Comparison of ENCODE assay signal across 15 mouse cellular contexts in genomic region chr4:43729126-43729525, GRCm38 (mm10). TPM values are rescaled to one million over a fixed set of nuclear protein-coding genes. Genes with fewer than 3 reads are reported as not detected.
DNase-seq lines count a peak whose midpoint lies in the region; ATAC-seq and TF ChIP-seq lines count a peak whose summit lies in the region.
"Had no signal": no experiment of that assay in that cellular context is flagged by ENCODE, and none has a peak within 500 bp of the region (broad histone marks: within the 10 kb centered on the region; RNA-seq: fewer than 3 reads in every experiment).

No protein-coding gene starts in this region.

- DNase-seq in embryonic facial prominence, embryonic 10.5 days (ENCODE audit: low spot score): no peak
- peak; percentile 40 for DNase-seq in kidney, postnatal 0 days (ENCODE audit: low spot score)
- no peak for DNase-seq in kidney, adult 18-20 months
- DNase-seq in NIH3T3 (ENCODE audit: low read depth): peak; percentile 43
- DNase-seq: cerebellum, postnatal 14 days had no signal

- no peaks in the 10 kb centered on the region for H3K27me3 ChIP-seq in embryonic facial prominence, embryonic 15.5 days
- H3K27me3 ChIP-seq in embryonic facial prominence, embryonic 10.5 days (replicated peaks; ENCODE audit: low read depth, poor library complexity, severe bottlenecking): no peaks in the 10 kb centered on the region
- no peaks in the 10 kb centered on the region for H3K27me3 ChIP-seq in kidney, postnatal 0 days (ENCODE audit: insufficient read depth, low read length)
- peaks cover 6% of the 10 kb centered on the region; the same call in 1 of the 2 replicates for H3K27me3 ChIP-seq in liver, embryonic 12.5 days (replicated peaks)
- no peaks in the 10 kb centered on the region for H3K27me3 ChIP-seq in hindbrain, embryonic 12.5 days
- H3K27me3 ChIP-seq: limb, embryonic 13.5 days had no signal

- no peak overlapping the region for H3K4me2 ChIP-seq in embryonic facial prominence, embryonic 15.5 days (replicated peaks)
- H3K4me2 ChIP-seq in kidney, postnatal 0 days (ENCODE audit: low read length): peak overlapping the region; percentile 4; the same call in 1 of the 2 replicates
- no peak overlapping the region for H3K4me2 ChIP-seq in liver, embryonic 12.5 days
- no peak overlapping the region for H3K4me2 ChIP-seq in hindbrain, embryonic 12.5 days (replicated peaks)
- H3K4me2 ChIP-seq: limb, embryonic 13.5 days had no signal

- TF ChIP-seq CTCF in kidney, postnatal 0 days (IDR thresholded peaks at IDR 0.05; ENCODE audit: low read depth): no peak

- no peak overlapping the region for H3K4me3 ChIP-seq in embryonic facial prominence, embryonic 15.5 days (replicated peaks)
- H3K4me3 ChIP-seq in embryonic facial prominence, embryonic 10.5 days: no peak overlapping the region
- H3K4me3 ChIP-seq in kidney, postnatal 0 days (replicated peaks; ENCODE audit: low read depth, low read length): no peak overlapping the region
- H3K4me3 ChIP-seq in liver, embryonic 12.5 days: no peak overlapping the region
- H3K4me3 ChIP-seq in hindbrain, embryonic 12.5 days: no peak overlapping the region
- H3K4me3 ChIP-seq: limb, embryonic 13.5 days had no signal

- H3K9me3 ChIP-seq in embryonic facial prominence, embryonic 15.5 days (replicated peaks): no peaks in the 10 kb centered on the region
- no peaks in the 10 kb centered on the region for H3K9me3 ChIP-seq in embryonic facial prominence, embryonic 10.5 days
- H3K9me3 ChIP-seq in kidney, postnatal 0 days (replicated peaks; ENCODE audit: low read length): no peaks in the 10 kb centered on the region
- H3K9me3 ChIP-seq in liver, embryonic 12.5 days (replicated peaks): no peaks in the 10 kb centered on the region
- H3K9me3 ChIP-seq in hindbrain, embryonic 12.5 days (replicated peaks): no peaks in the 10 kb centered on the region
- H3K9me3 ChIP-seq: limb, embryonic 13.5 days had no signal

- H3K36me3 ChIP-seq in embryonic facial prominence, embryonic 15.5 days: no peaks in the 10 kb centered on the region
- H3K36me3 ChIP-seq in embryonic facial prominence, embryonic 10.5 days (replicated peaks): no peaks in the 10 kb centered on the region
- H3K36me3 ChIP-seq in kidney, postnatal 0 days (ENCODE audit: insufficient read depth, low read length): no peaks in the 10 kb centered on the region
- no peaks in the 10 kb centered on the region for H3K36me3 ChIP-seq in liver, embryonic 12.5 days
- H3K36me3 ChIP-seq in hindbrain, embryonic 12.5 days: no peaks in the 10 kb centered on the region
- H3K36me3 ChIP-seq: limb, embryonic 13.5 days had no signal

- ATAC-seq in embryonic facial prominence, embryonic 15.5 days (ENCODE audit: insufficient number of reproducible peaks, low FRiP score, low TSS enrichment, low read depth): no peak
- no peak for ATAC-seq in kidney, postnatal 0 days (replicated peaks; ENCODE audit: low FRiP score, low read depth)
- no peak for ATAC-seq in liver, embryonic 12.5 days
- no peak for ATAC-seq in granulocyte monocyte progenitor cell, adult 5-6 weeks (replicated peaks; ENCODE audit: poor library complexity, severe bottlenecking)
- no peak for ATAC-seq in hindbrain, embryonic 12.5 days (ENCODE audit: low FRiP score)

- no peak overlapping the region for H3K9ac ChIP-seq in embryonic facial prominence, embryonic 15.5 days
- H3K9ac ChIP-seq in kidney, postnatal 0 days (ENCODE audit: low read depth, low read length): no peak overlapping the region
- H3K9ac ChIP-seq in liver, embryonic 12.5 days: no peak overlapping the region
- no peak overlapping the region for H3K9ac ChIP-seq in hindbrain, embryonic 12.5 days
- H3K9ac ChIP-seq: limb, embryonic 13.5 days had no signal

- 59% methylated on average over 3 of the region's 3 CpGs for WGBS in embryonic facial prominence, embryonic 15.5 days
- 69% methylated on average over 3 of the region's 3 CpGs for WGBS in embryonic facial prominence, embryonic 10.5 days
- WGBS in kidney, postnatal 0 days: 33% methylated on average over 3 of the region's 3 CpGs
- WGBS in liver, embryonic 12.5 days (ENCODE audit: insufficient replicate concordance): 36% methylated on average over 3 of the region's 3 CpGs
- WGBS in hindbrain, embryonic 12.5 days: 83% methylated on average over 3 of the region's 3 CpGs

- H3K4me1 ChIP-seq in embryonic facial prominence, embryonic 15.5 days: peaks cover 37% of the 10 kb centered on the region
- peaks cover 45% of the 10 kb centered on the region for H3K4me1 ChIP-seq in embryonic facial prominence, embryonic 10.5 days
- peaks cover 32% of the 10 kb centered on the region for H3K4me1 ChIP-seq in kidney, postnatal 0 days (replicated peaks; ENCODE audit: insufficient read depth, low read length)
- H3K4me1 ChIP-seq in liver, embryonic 12.5 days: peaks cover 62% of the 10 kb centered on the region
- no peaks in the 10 kb centered on the region for H3K4me1 ChIP-seq in hindbrain, embryonic 12.5 days

- peak overlapping the region; percentile 22; the same call in 1 of the 2 replicates for H3K27ac ChIP-seq in embryonic facial prominence, embryonic 15.5 days (replicated peaks)
- H3K27ac ChIP-seq in embryonic facial prominence, embryonic 10.5 days (replicated peaks): no peak overlapping the region
- peak overlapping the region; percentile 95 for H3K27ac ChIP-seq in kidney, postnatal 0 days
- H3K27ac ChIP-seq in liver, embryonic 12.5 days: peak overlapping the region; percentile 50
- no peak overlapping the region for H3K27ac ChIP-seq in hindbrain, embryonic 12.5 days
- H3K27ac ChIP-seq: limb, embryonic 13.5 days had no signal

RNA-seq across cellular contexts. Expression of gene Spaar, which starts 0.7 kb away (rescaled TPM):
- polyA plus RNA-seq in embryonic facial prominence, embryonic 15.5 days (2015; fragmentation: Nextera tagmentation; extraction: Ambion mirVana): 0.09 and 0.31 TPM in 2 replicates
- polyA plus RNA-seq in embryonic facial prominence, embryonic 10.5 days (2016; fragmentation: Nextera tagmentation; extraction: Ambion mirVana): 0.06 TPM in 1 of 2 replicates, not detected in the other
- polyA plus RNA-seq in kidney, postnatal 0 days (2015; fragmentation: Nextera tagmentation; extraction: Ambion mirVana): 0.40 and 0.43 TPM in 2 replicates
- polyA plus RNA-seq in liver, embryonic 12.5 days (2016; fragmentation: Nextera tagmentation; extraction: Ambion mirVana): 0.02 TPM in 2 replicates
- not detected in 2 replicates for total RNA-seq in granulocyte monocyte progenitor cell, adult 5-6 weeks (2014; fragmentation: Nextera tagmentation)
- not detected in 2 replicates for total RNA-seq in granulocyte monocyte progenitor cell, adult 5-6 weeks (2017)
- 0.05 and 0.13 TPM in 2 replicates for polyA plus RNA-seq in hindbrain, embryonic 12.5 days (2016; fragmentation: Nextera tagmentation; extraction: Ambion mirVana)
- total RNA-seq: hematopoietic stem cell, adult 5-6 weeks had no signal

RNA-seq across cellular contexts. Expression of gene Hrct1, which starts 2.1 kb away (rescaled TPM):
- polyA plus RNA-seq in embryonic facial prominence, embryonic 15.5 days (2015; fragmentation: Nextera tagmentation; extraction: Ambion mirVana): 0.99 and 1.2 TPM in 2 replicates
- polyA plus RNA-seq in embryonic facial prominence, embryonic 10.5 days (2016; fragmentation: Nextera tagmentation; extraction: Ambion mirVana): 0.14 TPM in 1 of 2 replicates, not detected in the other
- 2.7 and 3.2 TPM in 2 replicates for polyA plus RNA-seq in kidney, postnatal 0 days (2015; fragmentation: Nextera tagmentation; extraction: Ambion mirVana)
- polyA plus RNA-seq in liver, embryonic 12.5 days (2016; fragmentation: Nextera tagmentation; extraction: Ambion mirVana): 0.14 and 0.19 TPM in 2 replicates
- not detected in 2 replicates for total RNA-seq in granulocyte monocyte progenitor cell, adult 5-6 weeks (2014; fragmentation: Nextera tagmentation)
- total RNA-seq in granulocyte monocyte progenitor cell, adult 5-6 weeks (2017): not detected in 2 replicates
- 0.21 and 0.28 TPM in 2 replicates for polyA plus RNA-seq in hindbrain, embryonic 12.5 days (2016; fragmentation: Nextera tagmentation; extraction: Ambion mirVana)
- total RNA-seq: hematopoietic stem cell, adult 5-6 weeks had no signal

RNA-seq across cellular contexts. Expression of gene Olfr71, which starts 19.1 kb away (rescaled TPM):
- not detected in 2 replicates for polyA plus RNA-seq in embryonic facial prominence, embryonic 15.5 days (2015; fragmentation: Nextera tagmentation; extraction: Ambion mirVana)
- not detected in 2 replicates for polyA plus RNA-seq in embryonic facial prominence, embryonic 10.5 days (2016; fragmentation: Nextera tagmentation; extraction: Ambion mirVana)
- polyA plus RNA-seq in kidney, postnatal 0 days (2015; fragmentation: Nextera tagmentation; extraction: Ambion mirVana): not detected in 2 replicates
- not detected in 2 replicates for polyA plus RNA-seq in liver, embryonic 12.5 days (2016; fragmentation: Nextera tagmentation; extraction: Ambion mirVana)
- total RNA-seq in granulocyte monocyte progenitor cell, adult 5-6 weeks (2014; fragmentation: Nextera tagmentation): not detected in 2 replicates
- total RNA-seq in granulocyte monocyte progenitor cell, adult 5-6 weeks (2017): not detected in 2 replicates
- not detected in 2 replicates for polyA plus RNA-seq in hindbrain, embryonic 12.5 days (2016; fragmentation: Nextera tagmentation; extraction: Ambion mirVana)
- total RNA-seq: hematopoietic stem cell, adult 5-6 weeks; layer of hippocampus, postnatal 25 days had no signal
- polyA plus RNA-seq: frontal cortex, adult 2 months; kidney, embryonic 14.5 days; limb, embryonic 13.5 days had no signal

RNA-seq across cellular contexts. Expression of gene Olfr70, which starts 28.5 kb away (rescaled TPM):
- polyA plus RNA-seq in embryonic facial prominence, embryonic 15.5 days (2015; fragmentation: Nextera tagmentation; extraction: Ambion mirVana): not detected in 2 replicates
- 0.07 TPM in 1 of 2 replicates, not detected in the other for polyA plus RNA-seq in embryonic facial prominence, embryonic 10.5 days (2016; fragmentation: Nextera tagmentation; extraction: Ambion mirVana)
- polyA plus RNA-seq in kidney, postnatal 0 days (2015; fragmentation: Nextera tagmentation; extraction: Ambion mirVana): not detected in 2 replicates
- not detected in 2 replicates for polyA plus RNA-seq in liver, embryonic 12.5 days (2016; fragmentation: Nextera tagmentation; extraction: Ambion mirVana)
- not detected in 2 replicates for total RNA-seq in granulocyte monocyte progenitor cell, adult 5-6 weeks (2014; fragmentation: Nextera tagmentation)
- not detected in 2 replicates for total RNA-seq in granulocyte monocyte progenitor cell, adult 5-6 weeks (2017)
- not detected in 2 replicates for polyA plus RNA-seq in hindbrain, embryonic 12.5 days (2016; fragmentation: Nextera tagmentation; extraction: Ambion mirVana)
- total RNA-seq: hematopoietic stem cell, adult 5-6 weeks; layer of hippocampus, postnatal 25 days had no signal
- polyA plus RNA-seq: embryonic facial prominence, embryonic 14.5 days; frontal cortex, adult 2 months; kidney, embryonic 14.5 days; limb, embryonic 13.5 days had no signal

RNA-seq across cellular contexts. Expression of gene Olfr159, which starts 41.7 kb away (rescaled TPM):
- not detected in 2 replicates for polyA plus RNA-seq in embryonic facial prominence, embryonic 15.5 days (2015; fragmentation: Nextera tagmentation; extraction: Ambion mirVana)
- polyA plus RNA-seq in embryonic facial prominence, embryonic 10.5 days (2016; fragmentation: Nextera tagmentation; extraction: Ambion mirVana): not detected in 2 replicates
- polyA plus RNA-seq in kidney, postnatal 0 days (2015; fragmentation: Nextera tagmentation; extraction: Ambion mirVana): not detected in 2 replicates
- polyA plus RNA-seq in liver, embryonic 12.5 days (2016; fragmentation: Nextera tagmentation; extraction: Ambion mirVana): not detected in 2 replicates
- total RNA-seq in granulocyte monocyte progenitor cell, adult 5-6 weeks (2014; fragmentation: Nextera tagmentation): not detected in 2 replicates
- not detected in 2 replicates for total RNA-seq in granulocyte monocyte progenitor cell, adult 5-6 weeks (2017)
- polyA plus RNA-seq in hindbrain, embryonic 12.5 days (2016; fragmentation: Nextera tagmentation; extraction: Ambion mirVana): not detected in 2 replicates
- total RNA-seq: hematopoietic stem cell, adult 5-6 weeks; layer of hippocampus, postnatal 25 days had no signal
- polyA plus RNA-seq: embryonic facial prominence, embryonic 14.5 days; frontal cortex, adult 2 months; kidney, embryonic 14.5 days; limb, embryonic 13.5 days had no signal

Comparison
In these comparisons a context has a peak if more than half of its experiments do, and no peak if none do; other contexts are left out.
1. H3K27ac ChIP-seq: peak in embryonic facial prominence, embryonic 15.5 days (single experiment), kidney, postnatal 0 days (single experiment) and liver, embryonic 12.5 days (single experiment); none in embryonic facial prominence, embryonic 10.5 days (single experiment) and hindbrain, embryonic 12.5 days (single experiment).
2. DNase-seq: peak in kidney, postnatal 0 days (single experiment) and NIH3T3 (single experiment); none in embryonic facial prominence, embryonic 10.5 days (single experiment) and kidney, adult 18-20 months (single experiment).